Mouse (Mus musculus) R1 (cell line): ENCODE results near the gene AU018091.
"Not testable (repeated sequence)": the region's sequence is repeated elsewhere in the genome, so short reads cannot be mapped to it uniquely, and the experiment has no call there.

Experiments used
- DNase-seq: peaks from one replicate; pipeline ENCODE4 v3.0.0-alpha.2; 2018; ENCODE audit warnings: low read depth, low spot score

Gene AU018091

GRCm38 (mm10) chr7:3166270-3166669, 2.7 kb downstream of the AU018091 start:
- DNase-seq, result peak; percentile 83

- DNase-seq, result peak; percentile 84
These were observed 4.0 kb downstream of the AU018091 start for GRCm38 (mm10) chr7:3164991-3165390.

- DNase-seq, result peak; percentile 90
These were observed 4.6 kb downstream of the AU018091 start for GRCm38 (mm10) chr7:3164381-3164780.

GRCm38 (mm10) chr7:3150376-3150775, 18.6 kb downstream of the AU018091 start:
- peak; percentile 26 for DNase-seq

GRCm38 (mm10) chr7:3146072-3146471, 22.9 kb downstream of the AU018091 start:
- no peak for DNase-seq

- peak; percentile 36 for DNase-seq
These were observed 25.7 kb downstream of the AU018091 start for GRCm38 (mm10) chr7:3143329-3143728.

GRCm38 (mm10) chr7:3135606-3136005, 33.4 kb downstream of the AU018091 start:
- DNase-seq, result peak; percentile 37

GRCm38 (mm10) chr7:3134654-3135053, 34.3 kb downstream of the AU018091 start:
- peak; percentile 88 for DNase-seq

GRCm38 (mm10) chr7:3130342-3130741, 38.7 kb downstream of the AU018091 start:
- no peak for DNase-seq

GRCm38 (mm10) chr7:3128564-3128963, 40.4 kb downstream of the AU018091 start:
- not testable (repeated sequence) for DNase-seq

- not testable (repeated sequence) for DNase-seq
These were observed 57.8 kb downstream of the AU018091 start for GRCm38 (mm10) chr7:3111193-3111592.

GRCm38 (mm10) chr7:3106516-3107077, 62.4 kb downstream of the AU018091 start:
- DNase-seq, result peak; percentile 75
